Mouse (Mus musculus): ENCODE results near the gene Psmd12.

- no peak for TF ChIP-seq CTCF (IDR thresholded peaks at IDR 0.05; ENCODE audit: low read depth)
- no peak for TF ChIP-seq EP300 (IDR thresholded peaks at IDR 0.05; ENCODE audit: low read depth)
These were observed 33.6 kb upstream of the Psmd12 start for GRCm38 (mm10) chr11:107445683-107446082.
